Mouse (Mus musculus) heart, postnatal 25 days (tissue): ENCODE measurements around the gene Olfr551. TPM values are rescaled to one million over a fixed set of nuclear protein-coding genes. Genes with fewer than 3 reads are reported as not detected.
"Not testable (repeated sequence)": the region's sequence is repeated elsewhere in the genome, so short reads cannot be mapped to it uniquely, and the experiment has no call there.

Experiments used
- DNase-seq: peaks from one replicate; pipeline ENCODE4 v3.0.0; 2022; ENCODE audit warnings: low spot score
- intact Hi-C: fragments of 180-260 bp; cut with DNase I; formaldehyde crosslinking; loops from one replicate; pipeline ENCODE4 v1.15.1; 2025
- total RNA-seq, 2 experiments: library from RNA; stranded (reverse); gene quantifications; 2 replicates each; pipeline ENCODE4 v1.2.3; 2021

Gene Olfr551
- not detected for total RNA-seq

DNA sequence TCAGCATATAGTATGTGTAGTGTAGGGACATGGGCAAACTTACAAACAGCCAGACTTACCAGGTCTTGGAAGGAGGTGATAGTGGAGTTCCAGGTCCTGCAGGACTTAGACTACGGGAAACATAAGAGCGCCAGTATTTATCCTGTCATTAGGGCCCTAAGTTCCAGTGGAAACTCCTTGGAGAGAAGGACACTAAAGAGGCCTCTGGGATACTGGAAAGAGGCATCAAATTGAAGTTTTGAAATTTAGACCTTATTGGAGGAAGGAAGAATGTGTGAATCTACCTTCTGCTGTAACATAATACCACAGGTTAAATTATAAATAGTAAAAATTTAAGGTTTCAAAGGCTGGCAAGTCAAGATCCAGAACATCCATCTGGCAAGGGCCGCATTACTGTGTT lies at the start of gene Olfr551:
Olfr551 (minus strand) TSS at position 101 of the 400 bp plus-strand sequence.
- DNase-seq, result no peak
- intact Hi-C loops, result no loop called here

DNA sequence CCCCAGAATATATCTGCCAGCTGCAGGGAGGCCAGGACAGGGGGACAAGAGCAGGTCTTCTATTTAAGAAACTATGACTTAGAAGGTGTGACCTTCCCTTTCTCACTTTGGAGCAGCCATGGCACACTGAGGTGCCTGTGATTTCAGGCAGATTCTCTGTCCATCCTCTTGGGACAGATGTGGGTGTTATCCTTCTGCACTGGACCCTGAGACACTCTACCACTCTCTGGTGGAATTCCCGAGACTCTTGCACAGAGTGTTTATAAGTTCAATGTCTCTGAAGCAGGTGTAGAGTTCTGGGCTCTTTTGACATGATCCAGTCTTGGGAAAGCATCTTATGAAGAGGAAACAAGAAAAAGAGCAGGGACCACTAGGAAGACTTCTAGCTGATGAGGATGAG lies 46.4 kb upstream of the Olfr551 start, which contains the start of gene Olfr554:
Olfr554 (plus strand) TSS at position 301 of the 400 bp plus-strand sequence.
- no peak for DNase-seq
- intact Hi-C loops, result no loop called here

DNA sequence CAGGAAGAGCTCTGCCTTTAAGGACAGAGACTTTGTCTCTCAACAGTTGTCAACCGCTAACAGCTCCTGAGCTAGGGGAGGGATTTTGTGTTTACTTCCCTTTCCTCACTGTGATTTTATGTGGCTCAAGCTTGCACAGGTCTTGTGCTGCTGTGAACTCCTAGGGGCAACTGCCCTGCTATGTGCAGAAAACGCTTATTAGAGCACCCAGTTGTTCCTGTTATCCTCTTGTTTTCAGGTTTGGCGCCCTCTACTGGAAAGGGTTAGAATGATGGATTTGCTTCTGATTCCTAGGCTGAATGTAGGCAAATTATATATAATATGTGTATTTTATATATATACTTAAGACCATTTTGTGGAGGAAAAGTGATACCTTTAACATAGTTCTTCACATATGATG lies 45.0 kb upstream of the Olfr551 start:
- intact Hi-C loops, result loop anchor here (2.0 kb wide), 1 partner anchor 124 kb away; no protein-coding TSS in a partner anchor

DNA sequence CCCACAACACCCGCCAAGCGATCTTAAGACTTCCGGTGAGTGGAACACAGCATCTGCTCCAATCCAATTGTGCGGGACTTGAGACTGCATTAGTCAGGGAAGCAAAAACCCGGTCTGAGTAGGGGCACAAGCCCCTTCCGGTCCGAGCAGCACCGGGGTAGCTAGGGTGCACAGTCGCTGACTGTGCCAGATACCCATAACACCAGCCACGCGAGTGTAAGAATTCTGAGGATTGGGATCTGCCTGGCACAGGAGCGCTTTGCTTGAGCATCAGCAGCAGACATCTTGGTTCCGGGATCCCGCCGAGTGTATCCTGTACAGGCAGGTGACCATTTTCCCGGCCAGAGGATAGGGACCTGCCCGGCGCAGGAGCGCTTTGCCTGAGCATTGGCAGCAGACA lies 28.7 kb upstream of the Olfr551 start:
- not testable (repeated sequence) for DNase-seq

More for the DNA sequence above, 45.0 kb upstream of the Olfr551 start:
- no peak for DNase-seq

DNA sequence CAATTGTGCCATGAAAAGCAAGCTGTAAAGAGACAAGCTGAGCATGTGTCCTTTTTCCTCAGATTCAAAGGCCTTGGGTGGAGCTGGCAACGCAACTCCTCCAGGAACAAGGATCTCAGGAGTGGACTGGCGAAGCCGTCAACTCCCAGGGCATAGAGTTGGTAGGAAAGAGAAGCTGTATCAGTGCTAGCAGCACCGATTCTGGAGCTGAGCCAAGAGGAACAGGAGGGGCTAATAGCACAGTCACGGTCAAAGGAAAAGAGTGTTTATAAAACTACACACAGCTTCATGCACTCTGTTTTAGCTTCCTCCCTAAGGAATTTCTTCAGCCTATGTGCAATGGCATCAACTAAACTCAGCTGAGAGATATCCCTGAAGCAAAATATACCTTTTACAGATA lies 27.9 kb upstream of the Olfr551 start:
- DNase-seq, result no peak
- intact Hi-C loops, result no loop called here

More for the DNA sequence above, 28.7 kb upstream of the Olfr551 start:
- intact Hi-C loops, result not testable (repeated sequence)

DNA sequence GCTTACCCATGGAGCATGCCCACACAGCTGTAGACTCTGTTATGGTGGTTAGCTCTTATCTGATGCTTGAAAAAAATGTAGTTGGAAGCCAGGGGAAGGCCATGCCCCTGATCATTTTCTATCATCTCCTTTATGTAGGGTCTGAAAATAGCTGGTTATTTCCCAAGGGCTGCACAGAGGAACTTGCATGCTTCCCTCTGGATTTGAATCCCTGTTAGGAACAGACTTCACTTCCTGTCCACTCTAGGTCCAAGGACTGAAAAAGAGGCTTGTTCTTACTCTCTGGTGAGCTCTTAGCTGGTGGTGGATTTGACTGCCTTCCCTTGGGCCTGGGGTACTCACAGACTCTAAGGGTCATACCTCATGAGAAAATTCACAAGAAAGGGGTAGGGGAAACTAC lies 26.4 kb upstream of the Olfr551 start, which contains the start of gene Olfr553:
Olfr553 (minus strand) TSS at position 101 of the 400 bp plus-strand sequence.
- DNase-seq, result no peak
- intact Hi-C loops, result no loop called here

DNA sequence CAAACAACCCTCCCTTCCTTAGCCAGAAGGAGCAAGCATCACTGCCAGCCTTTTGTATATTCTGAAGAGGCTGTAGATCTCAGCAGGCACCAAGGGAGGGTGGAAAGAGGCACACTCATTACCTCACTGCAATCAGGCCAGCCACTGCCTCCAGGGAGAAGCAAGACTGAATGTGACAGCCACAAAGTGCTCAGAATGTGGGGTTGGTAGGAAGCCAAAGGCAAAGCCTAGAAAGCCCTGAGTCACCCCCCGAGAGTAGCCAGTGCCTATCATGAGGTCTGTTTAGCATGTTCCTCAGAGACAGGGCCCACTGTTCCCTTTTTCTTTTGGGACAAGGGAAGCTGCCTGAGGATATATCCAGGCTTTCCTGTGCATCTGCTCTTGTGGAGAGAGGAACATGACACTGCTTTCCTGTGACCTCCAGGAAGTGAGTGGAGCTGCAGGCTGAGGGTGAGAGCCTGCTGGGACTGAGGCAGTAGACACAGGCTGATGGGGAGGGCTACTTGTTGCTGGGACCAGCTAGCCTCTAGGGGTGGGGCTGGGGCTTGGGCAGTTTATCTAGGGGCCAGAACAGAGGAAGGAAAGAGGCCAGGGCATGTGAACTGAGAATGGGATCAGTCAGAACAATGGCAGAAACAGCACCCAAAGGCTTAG lies 5.8 kb upstream of the Olfr551 start, which contains the start of gene Olfr552:
Olfr552 (plus strand) TSS at position 393 of the 654 bp plus-strand sequence.
- DNase-seq, result no peak
- intact Hi-C loops, result no loop called here

DNA sequence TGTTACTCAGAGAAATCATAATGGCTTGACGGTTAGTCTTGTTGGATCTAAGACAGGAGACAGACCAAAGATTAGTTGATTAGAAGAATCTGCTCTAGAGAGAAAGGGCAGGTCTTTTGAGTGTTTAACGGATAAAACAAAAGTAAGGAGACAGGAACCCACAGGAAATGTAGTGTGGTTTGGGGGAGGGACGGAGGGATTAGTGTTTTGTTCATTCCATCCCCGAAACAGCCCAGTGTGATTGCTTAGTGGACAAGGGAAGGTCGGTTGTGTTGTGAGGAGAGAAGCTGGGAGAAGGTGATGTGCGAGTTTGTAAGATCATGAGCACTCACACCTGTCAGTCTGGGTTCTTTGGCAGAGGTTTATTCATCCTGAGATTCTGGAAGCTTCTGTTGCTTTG lies 15.7 kb downstream of the Olfr551 start:
- intact Hi-C loops, result no loop called here
- no peak for DNase-seq

DNA sequence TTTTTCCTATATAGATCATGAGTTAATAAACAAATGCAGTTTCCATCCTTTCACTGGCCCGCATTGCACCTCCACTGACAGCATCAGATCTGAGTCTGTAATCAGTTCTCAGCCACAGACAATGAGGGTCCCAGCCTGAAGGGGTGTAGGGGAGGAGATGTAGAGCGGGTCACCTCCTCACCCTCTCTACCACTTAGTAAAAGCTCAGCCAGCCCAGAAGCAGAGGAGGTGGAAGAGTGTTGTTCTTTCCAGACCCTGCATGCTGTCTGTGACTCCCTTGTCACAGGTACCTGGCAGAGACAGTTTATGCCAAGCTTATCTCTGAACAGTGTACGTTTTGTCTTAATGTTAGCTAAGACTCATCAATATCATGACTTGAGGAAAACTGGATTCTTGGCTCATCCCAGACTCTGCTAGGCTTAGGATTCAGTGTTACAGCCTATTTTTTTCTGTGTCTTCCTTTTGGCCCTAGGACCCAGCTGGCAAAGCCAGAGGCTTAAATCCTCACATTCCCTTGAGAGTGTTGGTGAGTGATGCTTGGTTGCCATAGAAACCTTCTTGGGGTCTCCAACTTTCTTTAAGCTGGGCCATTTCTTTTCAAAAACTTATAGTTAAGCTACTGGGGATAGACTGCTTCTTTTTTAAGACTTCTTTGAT lies 18.4 kb downstream of the Olfr551 start:
- DNase-seq, result no peak
- intact Hi-C loops, result no loop called here

DNA sequence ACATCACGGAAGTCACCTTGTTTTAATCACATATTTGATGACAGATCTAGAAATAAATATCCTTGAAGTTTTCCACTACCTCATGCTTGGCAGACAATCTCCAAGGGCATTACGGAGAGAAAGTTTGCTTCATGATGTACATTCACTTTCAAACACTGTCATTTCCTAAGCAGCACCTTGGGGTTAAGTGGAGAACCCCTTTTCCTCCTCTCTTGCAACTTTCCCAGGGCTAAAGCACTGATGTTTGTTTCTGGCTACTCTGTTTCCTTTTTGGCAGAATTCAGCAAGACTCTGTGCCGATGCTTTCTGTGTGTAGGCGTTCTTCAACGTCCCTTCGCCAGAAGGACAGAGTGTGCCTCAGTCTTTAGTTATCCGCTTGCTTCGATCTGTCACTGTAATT lies 20.5 kb downstream of the Olfr551 start, which contains the start of gene Olfr550:
Olfr550 (plus strand) TSS at position 301 of the 400 bp plus-strand sequence.
- DNase-seq, result no peak

DNA sequence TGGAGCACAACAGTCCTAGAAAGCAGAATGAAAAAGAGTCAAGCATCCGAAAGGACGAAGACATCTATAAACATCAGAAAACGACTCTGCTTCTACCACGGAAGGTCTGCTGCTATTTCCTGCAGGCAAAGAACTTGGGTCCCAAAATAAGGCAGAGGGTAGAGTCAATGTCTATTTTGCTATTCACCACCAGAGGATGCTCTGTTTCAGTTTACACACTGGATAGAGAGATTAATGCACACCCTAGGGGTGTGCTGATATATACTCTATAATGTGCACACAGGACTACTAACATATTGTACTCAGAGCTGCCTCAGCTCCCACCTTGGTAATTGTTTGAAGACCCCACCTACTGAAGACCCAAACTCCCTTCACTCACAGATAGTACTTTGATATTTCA lies 25.5 kb downstream of the Olfr551 start:
- DNase-seq, result no peak
- intact Hi-C loops, result no loop called here

More for the DNA sequence above, 20.5 kb downstream of the Olfr551 start, which contains the start of gene Olfr550:
- intact Hi-C loops, result no loop called here

DNA sequence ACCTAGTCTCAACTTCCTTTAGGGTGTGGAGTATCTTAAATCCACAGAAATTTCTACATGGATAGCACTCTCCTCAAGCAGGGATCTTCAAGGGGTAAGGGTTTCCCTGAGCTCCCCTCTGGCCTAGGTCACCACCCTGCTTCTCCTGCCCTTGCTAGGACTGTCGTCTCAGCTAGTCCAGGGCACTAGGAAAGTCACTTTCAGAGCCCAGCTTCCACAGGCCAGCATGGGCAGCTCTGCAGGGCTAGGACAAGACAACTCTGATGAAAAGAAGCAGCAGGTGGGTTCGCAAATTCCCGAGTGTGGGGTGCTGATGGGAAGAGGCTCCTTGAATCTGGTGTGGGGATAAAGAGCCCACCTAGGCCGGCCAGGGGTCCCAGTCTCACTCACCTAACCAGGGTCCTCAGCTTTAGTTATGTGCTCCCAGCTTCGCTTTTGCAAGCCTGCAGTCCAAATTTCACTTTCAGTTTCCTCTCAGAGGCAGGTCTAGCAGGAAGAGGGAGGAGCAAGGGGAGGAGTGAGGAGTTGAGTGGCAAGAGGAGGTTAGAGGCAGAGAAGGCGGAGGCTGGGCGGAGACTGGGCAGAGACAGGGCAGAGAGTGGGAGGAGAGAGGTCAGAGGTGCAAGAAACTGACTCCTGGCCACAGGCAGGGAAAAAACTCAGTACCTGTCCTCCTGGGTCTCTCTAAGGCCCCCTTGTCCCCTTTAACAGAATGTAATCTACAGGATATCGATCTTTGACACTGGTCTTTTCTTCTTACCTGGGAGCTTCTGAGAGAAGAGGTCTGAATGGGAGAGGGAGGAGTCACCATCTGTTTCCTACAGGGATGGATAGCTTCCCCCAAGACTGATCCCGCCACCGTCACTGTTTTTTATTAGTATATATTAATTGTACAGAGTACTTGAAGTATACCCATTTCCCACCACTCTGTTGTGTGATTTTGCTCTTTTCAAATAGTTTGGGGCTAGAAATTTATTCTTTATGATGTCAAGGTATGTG lies 26.4 kb downstream of the Olfr551 start, which contains the start of gene Trim21:
Trim21 (minus strand) TSS at position 488 of the 999 bp plus-strand sequence.
- DNase-seq, result peak; percentile 83
- intact Hi-C loops, result no loop called here

DNA sequence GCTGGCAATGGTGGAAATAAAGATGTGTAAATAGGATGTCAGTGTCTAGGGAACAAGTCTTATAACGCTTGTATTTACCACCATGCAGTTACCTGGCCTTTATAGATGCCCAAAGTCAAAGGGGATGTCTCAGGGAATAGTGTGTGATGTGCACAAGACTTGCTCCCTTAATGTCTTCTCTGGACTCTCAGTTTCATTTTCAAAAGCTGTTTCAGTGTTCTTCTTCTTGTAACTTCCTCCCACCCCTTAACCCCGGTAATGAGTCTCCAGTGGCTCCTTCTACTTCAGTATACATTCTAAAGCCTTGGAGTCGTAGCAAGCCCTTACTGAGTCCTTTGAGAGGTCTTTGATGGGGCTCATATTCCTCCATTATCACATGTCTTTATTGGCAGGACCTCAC lies 38.4 kb downstream of the Olfr551 start:
- no peak for DNase-seq
- intact Hi-C loops, result no loop called here

DNA sequence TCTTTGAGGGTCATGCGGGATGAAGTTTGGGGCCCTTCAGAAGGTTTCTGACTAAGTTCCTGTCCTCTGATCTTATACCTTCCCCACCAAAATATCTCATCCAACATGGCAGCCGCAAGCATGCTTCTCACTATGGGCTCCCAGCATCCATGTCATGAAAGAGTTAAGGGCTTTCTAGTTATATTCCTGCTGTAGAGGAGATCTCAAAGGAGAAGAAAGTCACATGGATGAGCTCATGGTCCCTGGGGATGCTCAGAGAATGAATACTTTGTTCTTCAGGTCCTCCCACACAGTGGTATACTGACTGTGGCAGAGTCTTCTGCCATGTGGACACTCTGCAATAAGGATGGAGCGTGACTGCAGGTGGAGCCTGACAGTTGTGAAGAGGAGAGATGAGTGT lies 42.1 kb downstream of the Olfr551 start, which contains the start of gene Olfr549:
Olfr549 (plus strand) TSS at position 301 of the 400 bp plus-strand sequence.
- intact Hi-C loops, result no loop called here

DNA sequence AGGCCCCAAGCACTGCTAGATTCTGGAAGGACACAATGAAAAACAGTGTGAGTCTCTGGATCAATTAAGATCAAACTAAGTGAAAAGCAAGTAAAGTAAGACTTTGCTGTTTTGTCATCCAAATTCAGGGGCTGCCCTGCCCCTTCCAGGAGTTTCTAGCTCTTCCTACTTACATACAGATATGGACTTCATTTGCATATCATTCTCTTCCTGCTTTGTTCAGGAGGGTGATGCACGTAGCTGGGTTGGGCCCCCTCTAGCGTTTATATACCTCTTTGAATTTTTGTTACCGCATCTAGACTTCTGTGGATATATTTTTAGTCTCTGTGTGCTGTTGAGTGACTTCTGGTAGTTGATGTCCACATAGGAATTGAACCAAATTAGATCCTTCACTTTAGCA lies 50.4 kb downstream of the Olfr551 start:
- intact Hi-C loops, result no loop called here
- no peak for DNase-seq

More for the DNA sequence above, 42.1 kb downstream of the Olfr551 start, which contains the start of gene Olfr549:
- DNase-seq, result no peak

DNA sequence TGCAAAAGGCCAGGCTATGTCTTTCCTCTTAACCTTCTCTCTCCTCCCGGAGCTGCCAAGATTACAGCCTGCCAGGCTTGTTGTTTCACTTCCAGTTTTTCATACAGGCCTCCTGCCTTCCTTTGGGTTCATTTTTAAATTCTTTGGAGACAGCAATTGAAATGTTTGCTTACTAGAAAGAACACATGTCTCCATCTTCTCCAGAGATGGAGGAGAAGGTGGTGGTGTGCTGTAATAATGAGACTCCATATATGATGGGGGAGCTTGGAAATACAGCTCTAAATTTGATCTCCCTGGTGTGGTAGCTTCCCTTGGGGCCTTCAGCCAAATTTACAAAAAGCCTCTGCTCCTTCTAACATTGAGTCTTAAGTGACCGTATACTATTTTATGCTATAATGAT lies 51.1 kb downstream of the Olfr551 start, which contains the start of gene Olfr548-ps1:
Olfr548-ps1 (plus strand) TSS at position 301 of the 400 bp plus-strand sequence.
- intact Hi-C loops, result no loop called here
- no peak for DNase-seq

DNA sequence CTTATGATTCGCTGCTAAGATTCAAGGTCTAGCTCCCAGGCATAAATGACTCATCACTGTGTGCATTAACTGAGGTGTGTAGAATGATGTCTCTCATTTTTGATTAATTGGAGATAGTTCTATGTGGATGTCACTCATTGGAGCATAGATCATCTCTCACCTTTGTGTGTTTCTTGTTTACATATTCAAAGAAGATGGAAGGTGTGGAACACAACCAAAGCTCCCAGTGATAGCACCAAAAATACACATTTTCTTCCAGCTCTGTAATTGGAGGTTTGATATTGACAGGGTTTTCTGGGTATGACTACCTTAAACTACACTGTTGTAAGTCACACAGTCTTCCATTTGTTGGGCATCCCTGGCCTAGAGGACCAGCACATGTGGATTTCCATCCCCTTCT lies 57.2 kb downstream of the Olfr551 start, which contains the start of gene Olfr547:
Olfr547 (plus strand) TSS at position 301 of the 400 bp plus-strand sequence.
- intact Hi-C loops, result no loop called here
- DNase-seq, result no peak
